Mouse (Mus musculus) 416B (cell line): ENCODE measurements around the gene Grb2.
A peak's percentile ranks its signal among the peaks of the same experiment; 100 is the strongest.

Experiments used
- DNase-seq: peaks from one replicate; pipeline ENCODE4 v3.0.0; 2011; ENCODE audit warnings: low read depth

Grb2 gene

GRCm38 (mm10) chr11:115708209-115708876 is at the start of gene Grb2:
Grb2 (minus strand) TSS chr11:115708597.
- DNase-seq = peak; percentile 97

GRCm38 (mm10) chr11:115753485-115753884 is 45.1 kb upstream of the Grb2 start:
- DNase-seq = peak; percentile 49

- DNase-seq = no peak
Observed at GRCm38 (mm10) chr11:115752653-115753052, 44.3 kb upstream of the Grb2 start.

GRCm38 (mm10) chr11:115751725-115752124 is 43.3 kb upstream of the Grb2 start:
- DNase-seq = no peak

GRCm38 (mm10) chr11:115749834-115750233 is 41.4 kb upstream of the Grb2 start:
- no peak for DNase-seq

GRCm38 (mm10) chr11:115747351-115747750 is 39.0 kb upstream of the Grb2 start:
- DNase-seq = no peak

GRCm38 (mm10) chr11:115746762-115747161 is 38.4 kb upstream of the Grb2 start:
- DNase-seq = peak; percentile 35

GRCm38 (mm10) chr11:115746109-115746508 is 37.7 kb upstream of the Grb2 start:
- no peak for DNase-seq

- DNase-seq = no peak
Observed at GRCm38 (mm10) chr11:115744385-115744784, 36.0 kb upstream of the Grb2 start.

GRCm38 (mm10) chr11:115742926-115743325 is 34.5 kb upstream of the Grb2 start:
- DNase-seq = no peak

- DNase-seq = no peak
Observed at GRCm38 (mm10) chr11:115741070-115741469, 32.7 kb upstream of the Grb2 start.

GRCm38 (mm10) chr11:115738275-115738885 is 30.0 kb upstream of the Grb2 start:
- DNase-seq = no peak

- DNase-seq = no peak
Observed at GRCm38 (mm10) chr11:115737608-115738208, 29.3 kb upstream of the Grb2 start.

- no peak for DNase-seq
Observed at GRCm38 (mm10) chr11:115734041-115734686, 25.8 kb upstream of the Grb2 start.

GRCm38 (mm10) chr11:115723231-115723630 is 14.8 kb upstream of the Grb2 start:
- DNase-seq = no peak

GRCm38 (mm10) chr11:115722638-115723037 is 14.2 kb upstream of the Grb2 start:
- peak; percentile 83 for DNase-seq

GRCm38 (mm10) chr11:115717660-115718390 is 9.4 kb upstream of the Grb2 start:
- peak; percentile 97 for DNase-seq

GRCm38 (mm10) chr11:115716410-115717338 is 8.3 kb upstream of the Grb2 start:
- DNase-seq = peak; percentile 92

- DNase-seq = peak; percentile 89
Observed at GRCm38 (mm10) chr11:115714491-115714890, 6.1 kb upstream of the Grb2 start.

- DNase-seq = peak; percentile 61
Observed at GRCm38 (mm10) chr11:115713447-115713846, 5.0 kb upstream of the Grb2 start.
